7 mouse cellular contexts compared by ENCODE assay signal in genomic region chr1:186748724-186749653, GRCm38 (mm10). TPM values are rescaled to one million over a fixed set of nuclear protein-coding genes. Genes with fewer than 3 reads are reported as not detected.
DNase-seq lines count a peak whose midpoint lies in the region; ATAC-seq lines count a peak whose summit lies in the region.

TSS of gene Rrp15 (minus strand) at chr1:186749358.

- DNase-seq in adrenal gland, postnatal 14 days = peak; percentile 90
- peak; percentile 93 for DNase-seq in embryonic facial prominence, embryonic 11.5 days (ENCODE audit: low spot score)
- DNase-seq in kidney, adult 11 months = peak; percentile 69
- peak; percentile 95 for DNase-seq in limb, embryonic 10.5 days (ENCODE audit: low spot score)
- DNase-seq in spleen, adult 12 weeks (ENCODE audit: low spot score) = peak; percentile 68

- peak; percentile 92 for ATAC-seq in embryonic facial prominence, embryonic 11.5 days (replicated peaks; ENCODE audit: insufficient number of reproducible peaks, low FRiP score, low TSS enrichment, low read depth)
- ATAC-seq in granulocyte monocyte progenitor cell, adult 5-6 weeks (replicated peaks; ENCODE audit: poor library complexity, severe bottlenecking) = peak; percentile 97
- ATAC-seq in midbrain, embryonic 13.5 days = peak; percentile 97

- no peaks in the 10 kb centered on the region for H3K36me3 ChIP-seq in embryonic facial prominence, embryonic 11.5 days (replicated peaks; ENCODE audit: control insufficient read depth, insufficient read depth, low read depth, low read length)
- peaks cover 23% of the 10 kb centered on the region for H3K36me3 ChIP-seq in limb, embryonic 10.5 days
- H3K36me3 ChIP-seq in midbrain, embryonic 13.5 days = no peaks in the 10 kb centered on the region

- peak within 1 kb of the TSS; percentile 74 for H3K4me3 ChIP-seq in embryonic facial prominence, embryonic 11.5 days (ENCODE audit: low read depth, low read length)
- H3K4me3 ChIP-seq in limb, embryonic 10.5 days = peak within 1 kb of the TSS; percentile 70
- H3K4me3 ChIP-seq in midbrain, embryonic 13.5 days (replicated peaks) = peak within 1 kb of the TSS; percentile 84

- H3K9ac ChIP-seq in embryonic facial prominence, embryonic 11.5 days (replicated peaks; ENCODE audit: low read length) = peak within 1 kb of the TSS; percentile 81
- H3K9ac ChIP-seq in midbrain, embryonic 13.5 days (replicated peaks) = peak within 1 kb of the TSS; percentile 85

- under 1% methylated on average over 46 of the region's 46 CpGs for WGBS in embryonic facial prominence, embryonic 11.5 days
- WGBS in limb, embryonic 10.5 days = under 1% methylated on average over 46 of the region's 46 CpGs
- WGBS in midbrain, embryonic 13.5 days = under 1% methylated on average over 46 of the region's 46 CpGs

- no peaks in the 10 kb centered on the region for H3K4me1 ChIP-seq in embryonic facial prominence, embryonic 11.5 days (ENCODE audit: control insufficient read depth, insufficient read depth, low read length)
- peaks cover 17% of the 10 kb centered on the region for H3K4me1 ChIP-seq in limb, embryonic 10.5 days
- H3K4me1 ChIP-seq in midbrain, embryonic 13.5 days (replicated peaks) = peaks cover 26% of the 10 kb centered on the region

- no peaks in the 10 kb centered on the region for H3K27me3 ChIP-seq in embryonic facial prominence, embryonic 11.5 days (ENCODE audit: control insufficient read depth, insufficient read depth, low read length)
- H3K27me3 ChIP-seq in limb, embryonic 10.5 days (ENCODE audit: low read depth, poor library complexity, severe bottlenecking) = no peaks in the 10 kb centered on the region
- H3K27me3 ChIP-seq in midbrain, embryonic 13.5 days = no peaks in the 10 kb centered on the region

- H3K9me3 ChIP-seq in embryonic facial prominence, embryonic 11.5 days (replicated peaks; ENCODE audit: control insufficient read depth, low read length) = no peaks in the 10 kb centered on the region
- no peaks in the 10 kb centered on the region for H3K9me3 ChIP-seq in limb, embryonic 10.5 days (replicated peaks)
- H3K9me3 ChIP-seq in midbrain, embryonic 13.5 days = no peaks in the 10 kb centered on the region

- H3K27ac ChIP-seq in embryonic facial prominence, embryonic 11.5 days (replicated peaks; ENCODE audit: low read depth, low read length) = 0 out of 2 replicates have a peak within 1 kb of the TSS, but pooled peaks have one; percentile 43
- peak within 1 kb of the TSS; percentile 94 for H3K27ac ChIP-seq in limb, embryonic 10.5 days
- peak within 1 kb of the TSS; percentile 86 for H3K27ac ChIP-seq in midbrain, embryonic 13.5 days

- peak within 1 kb of the TSS; percentile 76 for H3K4me2 ChIP-seq in embryonic facial prominence, embryonic 11.5 days (ENCODE audit: low read depth, low read length)
- H3K4me2 ChIP-seq in midbrain, embryonic 13.5 days (replicated peaks) = peak within 1 kb of the TSS; percentile 86

RNA-seq across cellular contexts. Expression of gene Rrp15, which starts in this region (rescaled TPM):
- 26.9 and 31.7 TPM in 2 replicates for total RNA-seq in adrenal gland, postnatal 14 days (2021)
- 86.4 and 87.4 TPM in 2 replicates for polyA plus RNA-seq in embryonic facial prominence, embryonic 11.5 days (2014; fragmentation: Nextera tagmentation; extraction: Ambion mirVana)
- total RNA-seq in granulocyte monocyte progenitor cell, adult 5-6 weeks (2014; fragmentation: Nextera tagmentation) = 44.3 and 48.1 TPM in 2 replicates
- total RNA-seq in granulocyte monocyte progenitor cell, adult 5-6 weeks (2017) = 135 and 142 TPM in 2 replicates
- 93.2 and 113 TPM in 2 replicates for polyA plus RNA-seq in limb, embryonic 10.5 days (2016; fragmentation: Nextera tagmentation; extraction: Ambion mirVana)
- 34.6 and 38.8 TPM in 2 replicates for polyA plus RNA-seq in midbrain, embryonic 13.5 days (2015; fragmentation: Nextera tagmentation; extraction: Ambion mirVana)

Comparison
In these comparisons a context has a peak if more than half of its experiments do, and no peak if none do; other contexts are left out.
1. Peak in every context shown above with its lines: DNase-seq, ATAC-seq, H3K4me3 ChIP-seq and H3K27ac ChIP-seq.
2. H3K27ac ChIP-seq: peak in every context shown above with its lines; median percentile 94 in limb, embryonic 10.5 days; 86 in midbrain, embryonic 13.5 days; 43 in embryonic facial prominence, embryonic 11.5 days.